Mouse (Mus musculus): Measurements from ENCODE around the gene Ginm1. TPM values are rescaled to one million over a fixed set of nuclear protein-coding genes. Genes with fewer than 3 reads are reported as not detected.
A peak's percentile ranks its signal among the peaks of the same experiment; 100 is the strongest.
"Not testable (repeated sequence)": the region's sequence is repeated elsewhere in the genome, so short reads cannot be mapped to it uniquely, and the experiment has no call there.

The Ginm1 gene
- polyA plus RNA-seq, 1 experiment = 1.4 TPM

GRCm38 (mm10) chr10:7780238-7781176 lies 12.1 kb downstream of the Ginm1 start:
- Histone ChIP-seq H3K9me3 (ENCODE audit: control insufficient read depth, low read length) (no peaks in the 10 kb centered on the region), H3K4me1 (ENCODE audit: control insufficient read depth) (peaks cover 46% of the 10 kb centered on the region), H3K27me3 (ENCODE audit: control insufficient read depth) (no peaks in the 10 kb centered on the region), H3K36me3 (ENCODE audit: control insufficient read depth) (peaks cover 30% of the 10 kb centered on the region), H3K4me3 (replicated peaks) (peak overlapping the region; percentile 97)
- TF ChIP-seq TAL1 (IDR thresholded peaks at IDR 0.05; ENCODE audit: low read length) (no peak), GATA1 (IDR thresholded peaks at IDR 0.05; ENCODE audit: low read length) (no peak)

GRCm38 (mm10) chr10:7779751-7780237 lies 12.8 kb downstream of the Ginm1 start:
- Histone ChIP-seq H3K27me3 (ENCODE audit: control insufficient read depth) (no peaks in the 10 kb centered on the region), H3K4me1 (ENCODE audit: control insufficient read depth) (peaks cover 42% of the 10 kb centered on the region), H3K4me3 (replicated peaks) (peak overlapping the region; percentile 97), H3K9me3 (ENCODE audit: control insufficient read depth, low read length) (no peaks in the 10 kb centered on the region), H3K36me3 (ENCODE audit: control insufficient read depth) (peaks cover 36% of the 10 kb centered on the region)
- TF ChIP-seq GATA1 (IDR thresholded peaks at IDR 0.05; ENCODE audit: low read length) (no peak), TAL1 (IDR thresholded peaks at IDR 0.05; ENCODE audit: low read length) (no peak)

GRCm38 (mm10) chr10:7778361-7778760 lies 14.3 kb downstream of the Ginm1 start:
- Histone ChIP-seq H3K9me3 (ENCODE audit: control insufficient read depth, low read length) (no peaks in the 10 kb centered on the region), H3K4me3 (replicated peaks) (no peak overlapping the region), H3K27me3 (ENCODE audit: control insufficient read depth) (no peaks in the 10 kb centered on the region), H3K36me3 (ENCODE audit: control insufficient read depth) (peaks cover 48% of the 10 kb centered on the region), H3K4me1 (ENCODE audit: control insufficient read depth) (peaks cover 31% of the 10 kb centered on the region)
- TF ChIP-seq TAL1 (IDR thresholded peaks at IDR 0.05; ENCODE audit: low read length) = no peak
- TF ChIP-seq GATA1 (IDR thresholded peaks at IDR 0.05; ENCODE audit: low read length) = no peak

- H3K27me3 ChIP-seq (ENCODE audit: control insufficient read depth) = no peaks in the 10 kb centered on the region
- peaks cover 16% of the 10 kb centered on the region for H3K4me1 ChIP-seq (ENCODE audit: control insufficient read depth)
- no peaks in the 10 kb centered on the region for H3K9me3 ChIP-seq (ENCODE audit: control insufficient read depth, low read length)
- H3K36me3 ChIP-seq (ENCODE audit: control insufficient read depth) = peaks cover 77% of the 10 kb centered on the region
- H3K4me3 ChIP-seq (replicated peaks) = no peak overlapping the region
- no peak for TF ChIP-seq TAL1 (IDR thresholded peaks at IDR 0.05; ENCODE audit: low read length)
- no peak for TF ChIP-seq GATA1 (IDR thresholded peaks at IDR 0.05; ENCODE audit: low read length)
These were observed 17.2 kb downstream of the Ginm1 start for GRCm38 (mm10) chr10:7775421-7775820.

- H3K9me3 ChIP-seq (ENCODE audit: control insufficient read depth, low read length) = no peaks in the 10 kb centered on the region
- no peak overlapping the region for H3K4me3 ChIP-seq (replicated peaks)
- H3K27me3 ChIP-seq (ENCODE audit: control insufficient read depth) = no peaks in the 10 kb centered on the region
- H3K36me3 ChIP-seq (ENCODE audit: control insufficient read depth) = peaks cover 89% of the 10 kb centered on the region
- TF ChIP-seq TAL1 (IDR thresholded peaks at IDR 0.05; ENCODE audit: low read length) (no peak), GATA1 (IDR thresholded peaks at IDR 0.05; ENCODE audit: low read length) (no peak)
- H3K4me1 ChIP-seq (ENCODE audit: control insufficient read depth) = no peaks in the 10 kb centered on the region
These were observed 19.9 kb downstream of the Ginm1 start for GRCm38 (mm10) chr10:7772769-7773168.

- Histone ChIP-seq H3K27me3 (ENCODE audit: control insufficient read depth) (no peaks in the 10 kb centered on the region), H3K4me3 (replicated peaks) (no peak overlapping the region), H3K36me3 (ENCODE audit: control insufficient read depth) (peaks cover 92% of the 10 kb centered on the region), H3K9me3 (ENCODE audit: control insufficient read depth, low read length) (no peaks in the 10 kb centered on the region), H3K4me1 (ENCODE audit: control insufficient read depth) (no peaks in the 10 kb centered on the region)
- TF ChIP-seq TAL1 (IDR thresholded peaks at IDR 0.05; ENCODE audit: low read length) = no peak
- no peak for TF ChIP-seq GATA1 (IDR thresholded peaks at IDR 0.05; ENCODE audit: low read length)
These were observed 20.3 kb downstream of the Ginm1 start for GRCm38 (mm10) chr10:7772346-7772745.

GRCm38 (mm10) chr10:7757544-7757943 lies 35.1 kb downstream of the Ginm1 start:
- Histone ChIP-seq H3K27me3 (ENCODE audit: control insufficient read depth) (no peaks in the 10 kb centered on the region), H3K4me3 (replicated peaks) (no peak overlapping the region), H3K9me3 (ENCODE audit: control insufficient read depth, low read length) (no peaks in the 10 kb centered on the region), H3K36me3 (ENCODE audit: control insufficient read depth) (peaks cover 63% of the 10 kb centered on the region), H3K4me1 (ENCODE audit: control insufficient read depth) (peaks cover 3% of the 10 kb centered on the region)
- TF ChIP-seq TAL1 (IDR thresholded peaks at IDR 0.05; ENCODE audit: low read length) (no peak), GATA1 (IDR thresholded peaks at IDR 0.05; ENCODE audit: low read length) (no peak)

GRCm38 (mm10) chr10:7748752-7749151 lies 43.9 kb downstream of the Ginm1 start:
- no peaks in the 10 kb centered on the region for H3K9me3 ChIP-seq (ENCODE audit: control insufficient read depth, low read length)
- no peak overlapping the region for H3K4me3 ChIP-seq (replicated peaks)
- H3K27me3 ChIP-seq (ENCODE audit: control insufficient read depth) = no peaks in the 10 kb centered on the region
- H3K36me3 ChIP-seq (ENCODE audit: control insufficient read depth) = peaks cover 64% of the 10 kb centered on the region
- H3K4me1 ChIP-seq (ENCODE audit: control insufficient read depth) = no peaks in the 10 kb centered on the region; the same call in 1 of the 2 replicates
- TF ChIP-seq TAL1 (IDR thresholded peaks at IDR 0.05; ENCODE audit: low read length) = no peak
- no peak for TF ChIP-seq GATA1 (IDR thresholded peaks at IDR 0.05; ENCODE audit: low read length)

- peaks cover 66% of the 10 kb centered on the region for H3K36me3 ChIP-seq (ENCODE audit: control insufficient read depth)
- H3K4me1 ChIP-seq (ENCODE audit: control insufficient read depth); H3K9me3 ChIP-seq (ENCODE audit: control insufficient read depth, low read length); H3K4me3 ChIP-seq (replicated peaks); H3K27me3 ChIP-seq (ENCODE audit: control insufficient read depth): not testable (repeated sequence)
These were observed 47.1 kb downstream of the Ginm1 start for GRCm38 (mm10) chr10:7745528-7745927.
